Mouse (Mus musculus) midbrain, embryonic 15.5 days (tissue): ENCODE data around the gene Tstd2. TPM values are rescaled to one million over a fixed set of nuclear protein-coding genes. Genes with fewer than 3 reads are reported as not detected.

Experiments
- ATAC-seq: fragments of 200-750 bp; cut with Nextera tagmentation; replicated peaks from 2 replicates; pipeline ENCODE4 v1.8.0; 2017; ENCODE audit warnings: moderate TSS enrichment
- H3K27ac ChIP-seq: fragments of 300-500 bp; sonication (generic); 2 replicates; pipeline ENCODE4 v1.5.1; 2015; ENCODE audit warnings: mild to moderate bottlenecking, inconsistent platforms
- H3K27me3 ChIP-seq: fragments of 300-500 bp; sonication (generic); replicated peaks from 2 replicates; pipeline ENCODE4 v1.6.1; 2015; ENCODE audit warnings: inconsistent platforms
- H3K36me3 ChIP-seq: fragments of 300-500 bp; sonication (generic); replicated peaks from 2 replicates; pipeline ENCODE4 v1.6.1; 2015; ENCODE audit warnings: inconsistent platforms
- H3K4me1 ChIP-seq: fragments of 300-500 bp; sonication (generic); 2 replicates; pipeline ENCODE4 v1.6.1; 2015; ENCODE audit warnings: inconsistent platforms
- H3K4me2 ChIP-seq: fragments of 300-500 bp; sonication (generic); 2 replicates; pipeline ENCODE4 v1.6.1; 2015; ENCODE audit warnings: inconsistent platforms, mild to moderate bottlenecking, moderate library complexity
- H3K4me3 ChIP-seq: fragments of 300-500 bp; sonication (generic); 2 replicates; pipeline ENCODE4 v1.5.1; 2015; ENCODE audit warnings: mild to moderate bottlenecking, inconsistent platforms
- H3K9ac ChIP-seq: fragments of 300-500 bp; sonication (generic); 2 replicates; pipeline ENCODE4 v1.6.1; 2015; ENCODE audit warnings: mild to moderate bottlenecking, inconsistent platforms
- H3K9me3 ChIP-seq: fragments of 300-500 bp; sonication (generic); 2 replicates; pipeline ENCODE4 v1.6.1; 2016; ENCODE audit warnings: inconsistent platforms
- WGBS: fragments of 180-500 bp; shearing (Covaris S2); methylation state at CpG from one replicate; pipeline ENCODE4 v1.1.7; 2015; ENCODE audit warnings: mixed read lengths; 5-methylcytosine and 5-hydroxymethylcytosine counted together
- polyA plus RNA-seq: library from polyadenylated mRNA; unstranded; fragments of >200 nt; fragmentation: Nextera tagmentation; extraction: Ambion mirVana; gene quantifications from 2 replicates; pipeline ENCODE4 v1.2.1, GENCODE M21; 2015

Gene Tstd2
- polyA plus RNA-seq = 29.9 and 33.9 TPM in 2 replicates

DNA sequence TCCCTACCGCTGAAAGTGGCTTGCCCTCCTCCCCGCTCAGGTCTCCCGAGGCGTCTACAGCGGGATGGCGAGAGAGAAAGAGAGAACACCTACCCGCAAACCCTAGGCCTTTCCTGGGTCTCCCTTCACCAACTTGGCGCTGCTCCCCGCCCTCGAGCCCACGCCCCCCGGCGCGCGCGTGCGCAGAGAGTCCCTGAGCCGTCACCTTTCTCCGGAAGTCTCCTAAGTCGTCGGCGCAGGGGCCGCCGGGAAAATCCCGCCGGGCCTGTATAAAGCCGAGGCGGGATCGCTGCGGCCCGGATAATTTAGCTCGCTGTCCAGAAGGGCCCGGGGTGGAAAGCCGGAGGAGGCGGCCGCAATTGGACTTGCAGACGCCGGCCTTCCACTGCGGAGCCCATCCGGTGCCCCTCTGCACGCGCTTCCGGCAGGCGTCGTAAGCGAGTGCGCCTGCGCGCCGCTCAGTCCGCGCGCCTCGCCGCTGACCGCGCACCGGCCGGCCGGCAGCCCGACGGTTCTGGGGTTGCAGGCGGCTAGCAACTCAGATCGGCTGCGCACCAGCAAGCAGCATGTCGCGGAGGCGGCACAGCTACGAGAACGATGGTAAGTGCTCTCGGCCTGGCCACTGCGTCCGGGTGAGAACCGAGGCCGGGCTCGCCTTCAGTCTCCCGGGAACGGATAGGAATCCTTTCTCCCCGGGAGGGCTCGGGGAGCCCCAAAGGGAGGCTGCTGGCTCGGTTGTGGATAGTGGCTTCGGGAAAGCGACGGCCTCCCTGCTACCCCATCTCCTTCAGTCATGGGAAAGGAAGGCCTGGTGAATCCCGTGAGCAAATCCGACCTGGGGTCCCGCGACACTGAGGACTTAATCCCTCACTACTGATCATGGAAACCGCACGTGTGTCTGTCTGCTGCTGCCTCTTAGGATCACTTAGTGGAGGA is at the start of gene Tstd2, which contains the start of gene Ncbp1:
Gene Tstd2 (minus strand): TSS at position 408 of the 936 bp plus-strand sequence.
Gene Ncbp1 (plus strand): TSS at position 327 of the 936 bp plus-strand sequence.
- ATAC-seq = peak; percentile 93
- peak within 1 kb of the TSS; percentile 81 for H3K4me2 ChIP-seq
- peak within 1 kb of the TSS; percentile 96 for H3K27ac ChIP-seq
- H3K9ac ChIP-seq = peak within 1 kb of the TSS; percentile 98
- peak within 1 kb of the TSS; percentile 94 for H3K4me3 ChIP-seq
- under 1% methylated on average over 61 of the region's 90 CpGs for WGBS
- H3K4me1 ChIP-seq = peaks cover 35% of the 10 kb centered on the region
- no peaks in the 10 kb centered on the region for H3K9me3 ChIP-seq
- no peaks in the 10 kb centered on the region for H3K27me3 ChIP-seq
- H3K36me3 ChIP-seq = peaks cover 5% of the 10 kb centered on the region

DNA sequence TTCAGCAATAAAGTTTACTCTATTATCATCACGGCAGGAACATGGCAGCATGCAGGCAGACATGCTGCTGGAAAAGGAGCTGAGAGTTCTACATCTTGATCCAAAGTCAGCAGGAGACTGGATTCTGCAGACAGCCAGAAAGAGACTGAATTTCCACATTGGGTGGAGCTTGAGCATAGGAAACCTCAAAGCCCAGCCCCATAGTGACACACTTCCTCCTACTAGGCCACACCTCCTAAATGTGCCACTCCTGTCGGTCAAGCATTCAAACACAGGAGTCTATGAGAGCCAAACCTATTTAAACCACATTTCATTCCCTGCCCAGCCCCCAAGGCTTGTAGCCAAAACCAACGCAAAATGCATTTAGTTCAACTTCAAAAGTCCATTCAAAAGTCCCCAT is 48.0 kb upstream of the Tstd2 start:
- WGBS = 75% methylated on average over 3 of the region's 3 CpGs
- Histone ChIP-seq H3K27ac (no peak overlapping the region), H3K9me3 (no peaks in the 10 kb centered on the region), H3K9ac (no peak overlapping the region), H3K4me2 (no peak overlapping the region), H3K4me1 (no peaks in the 10 kb centered on the region), H3K4me3 (no peak overlapping the region), H3K27me3 (no peaks in the 10 kb centered on the region), H3K36me3 (peaks cover 60% of the 10 kb centered on the region)
- ATAC-seq = no peak

DNA sequence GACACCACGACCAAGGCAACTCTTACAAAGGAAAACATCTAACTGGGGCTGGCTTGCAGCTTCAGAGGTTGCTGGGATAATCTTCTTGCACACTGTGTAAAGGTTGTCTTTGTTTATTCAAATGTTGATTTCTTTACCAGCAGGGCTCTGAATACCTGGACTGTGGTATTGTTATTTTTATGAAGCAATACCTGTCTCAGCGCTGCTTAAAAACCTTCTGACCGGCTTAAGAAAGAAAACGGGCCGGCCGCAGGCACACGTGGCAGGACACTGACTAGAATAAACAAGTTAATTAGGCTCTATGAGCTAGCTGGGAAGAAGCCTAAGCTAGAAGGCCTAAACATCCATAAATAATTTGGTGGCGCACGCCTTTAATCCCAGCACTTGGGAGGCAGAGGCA is 47.4 kb upstream of the Tstd2 start:
- Histone ChIP-seq H3K4me2 (no peak overlapping the region), H3K4me1 (no peaks in the 10 kb centered on the region), H3K27ac (no peak overlapping the region), H3K36me3 (peaks cover 59% of the 10 kb centered on the region), H3K9ac (no peak overlapping the region), H3K27me3 (no peaks in the 10 kb centered on the region), H3K4me3 (no peak overlapping the region), H3K9me3 (no peaks in the 10 kb centered on the region)
- WGBS = 75% methylated on average over 9 of the region's 9 CpGs
- no peak for ATAC-seq

DNA sequence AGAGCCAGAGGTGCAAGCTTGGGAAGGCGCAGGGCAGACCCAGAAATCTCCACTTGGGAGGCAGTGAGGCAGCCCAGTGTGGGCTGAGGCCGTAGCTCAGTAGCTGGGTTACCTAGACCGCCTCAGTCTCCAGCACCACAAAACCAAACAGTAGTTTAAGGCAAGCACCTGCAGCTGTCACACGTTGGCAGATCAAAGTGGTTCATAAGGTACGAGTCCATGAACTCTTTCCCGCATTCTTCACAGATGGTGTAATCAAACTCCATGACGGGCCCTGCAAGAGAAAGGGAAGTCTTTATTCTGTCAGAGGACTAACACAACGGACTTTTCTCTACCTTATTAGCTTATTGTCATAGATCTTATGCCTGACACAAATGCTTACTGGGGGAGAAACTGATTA is 46.9 kb upstream of the Tstd2 start:
- Histone ChIP-seq H3K36me3 (peaks cover 56% of the 10 kb centered on the region), H3K4me1 (no peaks in the 10 kb centered on the region), H3K4me3 (no peak overlapping the region), H3K27me3 (no peaks in the 10 kb centered on the region), H3K27ac (no peak overlapping the region), H3K9me3 (no peaks in the 10 kb centered on the region), H3K4me2 (no peak overlapping the region), H3K9ac (no peak overlapping the region)
- no peak for ATAC-seq
- 83% methylated on average over 8 of the region's 8 CpGs for WGBS

DNA sequence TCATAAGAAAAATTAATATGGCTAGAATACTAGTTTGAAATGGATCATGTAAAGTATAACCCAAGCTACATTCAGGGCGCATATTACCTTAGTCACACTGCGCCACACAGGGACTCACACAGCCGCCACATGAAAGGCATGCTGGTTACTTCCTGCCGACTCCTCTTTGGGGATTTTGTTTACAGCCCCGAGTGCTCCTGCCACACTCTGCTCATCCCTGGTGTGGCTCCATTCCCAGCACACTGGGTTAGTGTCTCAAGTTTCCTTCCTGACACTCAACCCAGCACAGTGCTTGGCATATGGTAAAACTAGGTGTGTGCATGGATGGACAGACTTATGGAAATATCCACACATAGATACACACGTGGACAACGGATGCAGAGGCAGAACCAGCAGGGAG is 43.7 kb upstream of the Tstd2 start:
- Histone ChIP-seq H3K4me3 (no peak overlapping the region), H3K27ac (no peak overlapping the region), H3K9me3 (no peaks in the 10 kb centered on the region), H3K4me1 (no peaks in the 10 kb centered on the region), H3K4me2 (no peak overlapping the region), H3K9ac (no peak overlapping the region), H3K27me3 (no peaks in the 10 kb centered on the region), H3K36me3 (peaks cover 64% of the 10 kb centered on the region)
- WGBS = 89% methylated on average over 7 of the region's 7 CpGs
- no peak for ATAC-seq

DNA sequence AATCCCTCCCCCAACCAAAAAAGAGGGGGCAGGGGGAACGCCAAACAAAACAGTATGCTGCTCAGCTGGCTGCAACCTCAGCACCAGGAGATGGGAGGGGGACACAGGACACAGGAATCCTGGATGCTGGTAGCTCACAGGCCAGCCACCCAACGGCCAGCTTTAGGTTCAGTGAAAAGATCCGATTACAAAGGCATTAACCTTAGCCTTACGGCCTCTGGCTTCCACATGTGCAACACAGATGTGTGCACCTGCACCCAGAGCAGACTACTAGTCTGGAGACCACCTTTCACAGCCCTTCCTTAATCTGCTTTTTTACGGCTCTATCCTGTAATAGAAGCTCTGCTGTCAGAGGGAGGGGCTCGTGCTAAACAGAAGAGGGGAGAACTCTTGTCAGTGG is 42.7 kb upstream of the Tstd2 start:
- no peak overlapping the region for H3K4me2 ChIP-seq
- ATAC-seq = no peak
- no peak overlapping the region for H3K4me3 ChIP-seq
- H3K36me3 ChIP-seq = peaks cover 69% of the 10 kb centered on the region
- no peaks in the 10 kb centered on the region for H3K4me1 ChIP-seq
- WGBS = 69% methylated on average over 6 of the region's 6 CpGs
- H3K27me3 ChIP-seq = no peaks in the 10 kb centered on the region
- no peak overlapping the region for H3K9ac ChIP-seq
- no peak overlapping the region for H3K27ac ChIP-seq
- no peaks in the 10 kb centered on the region for H3K9me3 ChIP-seq

DNA sequence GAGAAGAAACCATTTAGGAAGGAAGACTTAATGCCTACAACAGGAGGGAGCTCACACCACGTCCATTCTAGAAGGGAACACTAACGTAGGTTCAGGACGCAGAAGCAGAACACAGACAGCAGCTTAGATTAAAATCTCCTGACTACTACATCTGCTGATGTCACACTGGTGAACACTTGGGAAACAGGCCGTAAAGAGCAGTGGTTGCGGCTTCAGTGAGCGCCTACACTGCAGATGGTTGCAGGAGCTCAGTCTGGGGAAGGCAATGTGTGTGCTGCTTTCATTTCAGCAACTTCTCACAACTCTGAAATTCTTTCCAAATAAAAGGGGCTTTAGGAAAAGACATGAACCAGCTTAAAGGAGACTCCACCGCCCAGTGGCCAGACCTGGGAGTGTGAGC is 39.0 kb upstream of the Tstd2 start:
- H3K27ac ChIP-seq = no peak overlapping the region
- H3K4me3 ChIP-seq = no peak overlapping the region
- no peak for ATAC-seq
- H3K27me3 ChIP-seq = no peaks in the 10 kb centered on the region
- H3K4me2 ChIP-seq = no peak overlapping the region
- H3K36me3 ChIP-seq = peaks cover 68% of the 10 kb centered on the region
- no peaks in the 10 kb centered on the region for H3K9me3 ChIP-seq
- H3K9ac ChIP-seq = no peak overlapping the region
- H3K4me1 ChIP-seq = no peaks in the 10 kb centered on the region
- 86% methylated on average over 7 of the region's 7 CpGs for WGBS

DNA sequence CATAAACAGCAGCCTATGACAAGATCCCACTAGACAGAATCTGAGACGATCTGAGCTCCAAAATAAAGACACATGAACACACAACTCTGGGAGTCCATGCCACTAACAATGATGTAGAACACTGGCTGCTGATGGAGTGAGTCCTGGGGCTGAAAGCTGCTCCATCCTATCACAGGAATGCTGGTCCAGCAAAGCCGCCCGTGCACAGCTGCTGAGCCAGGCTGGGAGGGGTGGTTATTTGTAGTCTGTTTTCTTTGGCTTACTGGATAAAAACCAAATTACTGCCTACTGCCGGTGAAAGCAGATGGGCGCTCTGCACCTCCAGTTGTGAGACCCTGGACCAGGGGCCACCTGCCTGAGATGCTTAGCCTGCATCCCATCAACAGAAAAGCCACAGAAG is 38.5 kb upstream of the Tstd2 start:
- Histone ChIP-seq H3K9me3 (no peaks in the 10 kb centered on the region), H3K27me3 (no peaks in the 10 kb centered on the region), H3K4me3 (no peak overlapping the region), H3K4me2 (no peak overlapping the region), H3K27ac (no peak overlapping the region), H3K9ac (no peak overlapping the region), H3K4me1 (no peaks in the 10 kb centered on the region), H3K36me3 (peaks cover 65% of the 10 kb centered on the region)
- WGBS = 82% methylated on average over 5 of the region's 5 CpGs
- ATAC-seq = no peak

DNA sequence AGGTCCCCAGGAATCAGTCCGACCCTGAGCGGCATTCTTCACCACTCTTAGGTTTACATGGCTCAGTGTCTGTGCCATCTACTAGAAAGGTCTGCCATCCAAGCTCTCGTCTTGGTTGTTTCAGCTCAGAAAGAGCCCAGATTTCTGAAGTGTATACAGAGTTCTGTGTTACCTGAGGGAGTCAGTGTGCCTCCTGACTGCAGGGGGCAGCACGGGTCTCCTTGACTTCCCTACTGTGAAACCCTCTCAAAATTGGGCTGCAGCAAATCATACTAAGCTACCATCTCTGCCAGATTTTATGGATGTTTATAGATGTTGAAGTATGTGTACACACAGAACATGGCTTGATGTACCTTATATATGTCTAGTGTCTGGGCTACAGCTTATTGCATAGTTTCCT is 37.8 kb upstream of the Tstd2 start:
- Histone ChIP-seq H3K27ac (no peak overlapping the region), H3K4me1 (no peaks in the 10 kb centered on the region), H3K9ac (no peak overlapping the region), H3K9me3 (no peaks in the 10 kb centered on the region), H3K4me3 (no peak overlapping the region), H3K27me3 (no peaks in the 10 kb centered on the region), H3K36me3 (peaks cover 69% of the 10 kb centered on the region), H3K4me2 (no peak overlapping the region)
- ATAC-seq = no peak
- 74% methylated on average over 4 of the region's 4 CpGs for WGBS

DNA sequence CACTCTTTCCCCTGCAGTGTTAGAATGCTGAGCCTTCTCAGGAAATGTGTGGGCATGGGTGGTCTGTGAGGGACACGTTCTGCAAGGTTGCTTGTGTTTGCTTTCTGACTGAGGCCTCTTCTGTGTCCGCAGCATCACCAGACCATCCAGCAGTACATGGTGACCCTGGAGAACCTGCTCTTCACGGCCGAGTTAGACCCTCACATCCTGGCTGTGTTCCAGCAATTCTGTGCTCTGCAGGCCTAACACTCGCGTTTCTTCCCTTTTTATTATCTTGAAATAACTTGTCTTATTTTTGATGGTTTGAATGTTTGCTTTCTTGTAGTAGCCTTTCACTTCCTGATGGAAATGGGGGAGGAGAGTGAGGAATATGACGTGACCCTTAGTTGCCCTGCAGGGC is 33.3 kb upstream of the Tstd2 start:
- no peaks in the 10 kb centered on the region for H3K9me3 ChIP-seq
- H3K36me3 ChIP-seq = peaks cover 75% of the 10 kb centered on the region
- 90% methylated on average over 7 of the region's 7 CpGs for WGBS
- no peak overlapping the region for H3K9ac ChIP-seq
- ATAC-seq = no peak
- H3K27me3 ChIP-seq = no peaks in the 10 kb centered on the region
- no peaks in the 10 kb centered on the region for H3K4me1 ChIP-seq
- H3K27ac ChIP-seq = no peak overlapping the region
- H3K4me3 ChIP-seq = no peak overlapping the region
- H3K4me2 ChIP-seq = no peak overlapping the region

DNA sequence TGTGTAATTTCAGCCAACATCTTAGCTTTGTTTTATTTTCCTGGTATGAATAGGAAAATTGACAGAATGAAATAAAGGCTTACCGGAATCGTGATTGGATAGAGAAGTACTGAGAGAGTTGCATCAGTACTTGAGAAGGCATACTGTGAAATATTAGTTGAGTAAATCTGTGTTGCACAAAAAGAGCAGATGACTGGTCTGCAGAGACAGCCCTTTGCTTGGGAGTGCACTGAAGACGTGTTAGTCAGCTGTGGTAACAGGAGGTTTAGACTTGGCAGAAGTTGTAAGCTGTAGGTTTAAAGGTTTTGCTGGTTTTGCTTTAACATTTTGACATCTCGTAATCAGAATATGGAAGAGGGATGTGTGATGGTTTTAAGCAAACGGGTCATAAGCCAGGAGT is 27.3 kb upstream of the Tstd2 start:
- no peaks in the 10 kb centered on the region for H3K4me1 ChIP-seq
- no peak overlapping the region for H3K27ac ChIP-seq
- H3K36me3 ChIP-seq = peaks cover 78% of the 10 kb centered on the region
- ATAC-seq = no peak
- H3K4me3 ChIP-seq = no peak overlapping the region
- WGBS = 93% methylated on average over 5 of the region's 5 CpGs
- H3K9me3 ChIP-seq = no peaks in the 10 kb centered on the region
- H3K27me3 ChIP-seq = no peaks in the 10 kb centered on the region
- no peak overlapping the region for H3K4me2 ChIP-seq
- no peak overlapping the region for H3K9ac ChIP-seq

DNA sequence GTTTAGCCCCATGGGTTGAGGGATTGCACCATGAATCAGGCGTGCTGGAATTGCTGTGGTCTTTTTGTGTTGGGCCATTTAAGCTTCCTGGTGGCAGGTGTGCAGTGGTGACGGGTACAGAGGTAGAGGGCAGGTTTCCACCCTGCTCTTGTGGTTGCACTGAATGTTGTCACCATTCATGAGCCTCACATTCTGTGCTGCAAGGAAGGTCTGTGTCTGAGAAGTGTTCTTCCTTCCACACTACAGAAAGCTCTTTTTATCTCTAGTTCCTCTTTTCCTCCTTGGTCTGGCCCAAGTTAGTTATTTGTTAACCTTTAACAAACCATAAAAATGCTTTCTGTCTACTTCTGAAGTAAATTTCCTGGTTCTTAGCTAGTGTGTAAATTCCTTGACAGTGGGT is 25.5 kb upstream of the Tstd2 start:
- H3K36me3 ChIP-seq = peaks cover 71% of the 10 kb centered on the region
- no peak overlapping the region for H3K4me2 ChIP-seq
- no peak overlapping the region for H3K9ac ChIP-seq
- H3K4me3 ChIP-seq = no peak overlapping the region
- H3K27ac ChIP-seq = no peak overlapping the region
- no peaks in the 10 kb centered on the region for H3K4me1 ChIP-seq
- ATAC-seq = no peak
- H3K9me3 ChIP-seq = no peaks in the 10 kb centered on the region
- H3K27me3 ChIP-seq = no peaks in the 10 kb centered on the region
- WGBS = 79% methylated on average over 2 of the region's 2 CpGs
